Mouse (Mus musculus): ENCODE data around the gene Snx32. TPM values are rescaled to one million over a fixed set of nuclear protein-coding genes. Genes with fewer than 3 reads are reported as not detected.
A peak's percentile ranks its signal among the peaks of the same experiment; 100 is the strongest.

Gene Snx32
- 150 and 162 TPM in 2 replicates for polyA plus RNA-seq (2012; rRNA removed)

DNA sequence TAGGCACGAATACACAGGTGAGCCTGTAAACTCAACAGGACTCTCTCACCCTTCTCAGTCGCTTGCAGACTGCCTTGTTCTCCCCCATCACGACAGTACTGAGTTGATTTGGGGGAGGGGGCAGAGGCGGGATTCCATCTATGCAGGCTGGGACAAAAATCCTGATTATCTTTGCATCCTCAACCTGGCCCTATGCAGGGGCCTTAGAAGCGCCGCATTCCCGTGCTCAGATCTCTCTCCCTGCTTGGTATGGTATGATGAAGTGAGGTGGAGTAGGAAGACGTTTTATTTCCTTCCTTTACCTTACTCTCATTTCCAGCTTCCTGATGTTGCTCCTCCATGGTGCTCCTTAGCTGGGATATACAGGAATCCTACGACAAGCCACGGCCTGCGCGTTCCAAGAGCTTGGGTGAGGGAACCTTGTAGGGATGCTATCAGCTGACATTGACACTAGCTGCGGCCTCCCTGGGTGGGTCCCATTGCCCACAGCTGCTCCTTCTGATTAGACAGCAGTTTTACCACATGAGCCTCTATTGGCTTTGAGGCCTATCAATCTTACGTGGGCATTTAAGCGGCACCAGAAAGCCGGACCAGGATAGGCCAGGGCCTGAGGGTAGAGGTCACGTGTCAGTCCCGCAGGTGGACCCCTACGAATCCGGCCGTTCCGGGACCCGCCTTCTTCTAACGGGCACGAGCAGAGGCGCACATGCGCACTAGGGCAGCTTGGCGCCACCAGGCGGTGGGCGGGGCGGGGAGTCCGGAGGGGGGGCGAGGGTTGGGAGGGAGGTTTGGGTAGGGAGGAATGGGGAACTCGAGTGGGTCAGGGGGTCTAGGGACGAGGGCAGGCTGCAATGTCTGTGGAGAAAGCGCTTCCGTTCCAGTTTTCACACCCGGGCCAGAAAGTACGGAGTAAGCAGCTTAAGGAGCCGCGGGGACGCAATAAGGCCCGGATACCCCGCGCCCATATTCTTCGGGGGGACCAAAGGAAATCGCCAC lies at the start of gene Snx32:
Gene Snx32, minus strand, starts transcription at position 508 of the 996 bp plus-strand sequence.
- Histone ChIP-seq H3K27ac (ENCODE audit: insufficient read depth, low read length) (peak within 1 kb of the TSS; percentile 26), H3K4me3 (ENCODE audit: insufficient read depth, low read length) (peak within 1 kb of the TSS; percentile 47), H3K4me1 (ENCODE audit: control insufficient read depth, insufficient read depth, low read length) (0 out of 2 replicates have a peak, but pooled peaks cover 2% of the 10 kb centered on the region)
- peak; percentile 84 for TF ChIP-seq POLR2A (IDR thresholded peaks at IDR 0.05; ENCODE audit: extremely low read depth, insufficient read depth, low read length)
- TF ChIP-seq CTCF (IDR thresholded peaks at IDR 0.05; ENCODE audit: extremely low read depth, insufficient read depth, low read length), result no peak

GRCm38 (mm10) chr19:5559631-5560456 lies 49.5 kb upstream of the Snx32 start:
- H3K4me3 ChIP-seq (ENCODE audit: insufficient read depth, low read length), result peak overlapping the region; percentile 4; the same call in 1 of the 2 replicates
- no peak overlapping the region for H3K27ac ChIP-seq (ENCODE audit: insufficient read depth, low read length)
- TF ChIP-seq CTCF (IDR thresholded peaks at IDR 0.05; ENCODE audit: extremely low read depth, insufficient read depth, low read length) (no peak), POLR2A (IDR thresholded peaks at IDR 0.05; ENCODE audit: extremely low read depth, insufficient read depth, low read length) (no peak)
- no peaks in the 10 kb centered on the region for H3K4me1 ChIP-seq (ENCODE audit: control insufficient read depth, insufficient read depth, low read length)

GRCm38 (mm10) chr19:5559229-5559628 lies 48.9 kb upstream of the Snx32 start:
- Histone ChIP-seq H3K27ac (ENCODE audit: insufficient read depth, low read length) (no peak overlapping the region), H3K4me3 (ENCODE audit: insufficient read depth, low read length) (no peak overlapping the region), H3K4me1 (ENCODE audit: control insufficient read depth, insufficient read depth, low read length) (no peaks in the 10 kb centered on the region)
- no peak for TF ChIP-seq POLR2A (IDR thresholded peaks at IDR 0.05; ENCODE audit: extremely low read depth, insufficient read depth, low read length)

DNA sequence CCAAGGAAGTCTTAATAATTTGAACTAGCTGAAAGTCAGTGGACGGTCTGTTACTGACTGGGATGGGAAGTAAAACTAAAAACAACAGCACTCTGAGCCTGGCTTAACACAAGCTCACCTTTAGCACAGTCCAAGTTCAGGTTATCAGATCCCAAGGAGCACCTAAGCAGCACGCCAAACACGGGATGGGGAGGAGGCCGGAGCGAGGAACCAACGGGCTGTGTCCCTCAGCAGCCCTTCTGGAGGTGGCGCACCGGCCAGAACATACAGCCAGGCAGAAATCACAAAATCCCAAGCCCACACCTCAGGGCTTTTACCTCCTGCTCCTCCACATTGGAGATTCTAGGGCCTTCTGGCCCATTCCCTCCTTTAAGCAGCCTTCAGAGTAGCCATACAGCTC lies 48.4 kb upstream of the Snx32 start:
- no peaks in the 10 kb centered on the region for H3K4me1 ChIP-seq (ENCODE audit: control insufficient read depth, insufficient read depth, low read length)
- no peak for TF ChIP-seq CTCF (IDR thresholded peaks at IDR 0.05; ENCODE audit: extremely low read depth, insufficient read depth, low read length)
- TF ChIP-seq POLR2A (IDR thresholded peaks at IDR 0.05; ENCODE audit: extremely low read depth, insufficient read depth, low read length), result no peak
- no peak overlapping the region for H3K27ac ChIP-seq (ENCODE audit: insufficient read depth, low read length)
- H3K4me3 ChIP-seq (ENCODE audit: insufficient read depth, low read length), result no peak overlapping the region

- no peak overlapping the region for H3K27ac ChIP-seq (ENCODE audit: insufficient read depth, low read length)
- H3K4me1 ChIP-seq (ENCODE audit: control insufficient read depth, insufficient read depth, low read length), result no peaks in the 10 kb centered on the region
- TF ChIP-seq CTCF (IDR thresholded peaks at IDR 0.05; ENCODE audit: extremely low read depth, insufficient read depth, low read length), result no peak
- no peak for TF ChIP-seq POLR2A (IDR thresholded peaks at IDR 0.05; ENCODE audit: extremely low read depth, insufficient read depth, low read length)
- H3K4me3 ChIP-seq (ENCODE audit: insufficient read depth, low read length), result no peak overlapping the region
Observed at GRCm38 (mm10) chr19:5558169-5558568, 47.8 kb upstream of the Snx32 start.

- Histone ChIP-seq H3K4me3 (ENCODE audit: insufficient read depth, low read length) (no peak overlapping the region), H3K4me1 (ENCODE audit: control insufficient read depth, insufficient read depth, low read length) (no peaks in the 10 kb centered on the region), H3K27ac (ENCODE audit: insufficient read depth, low read length) (no peak overlapping the region)
- no peak for TF ChIP-seq CTCF (IDR thresholded peaks at IDR 0.05; ENCODE audit: extremely low read depth, insufficient read depth, low read length)
- no peak for TF ChIP-seq POLR2A (IDR thresholded peaks at IDR 0.05; ENCODE audit: extremely low read depth, insufficient read depth, low read length)
Observed at GRCm38 (mm10) chr19:5554212-5554611, 43.9 kb upstream of the Snx32 start.

DNA sequence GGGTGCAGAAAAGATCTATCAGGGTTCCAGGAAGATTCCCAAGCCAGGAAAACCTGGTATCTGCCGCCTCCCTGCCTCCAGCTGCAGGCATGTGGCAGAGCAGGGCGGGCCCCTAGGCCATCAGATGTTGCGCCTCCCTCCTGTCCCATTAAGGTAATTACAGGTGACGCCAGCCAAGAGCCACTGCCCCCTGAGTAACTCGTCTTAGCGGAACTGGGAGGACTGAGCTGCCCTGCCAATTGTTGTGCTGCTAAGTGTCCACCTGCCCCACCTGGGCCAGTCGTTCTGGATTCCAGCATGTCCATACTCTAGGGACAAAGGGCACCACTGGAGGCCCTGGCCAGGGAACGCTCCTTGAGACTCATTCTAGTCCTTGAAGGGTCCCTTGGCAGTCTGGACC lies 43.5 kb upstream of the Snx32 start:
- no peak for TF ChIP-seq POLR2A (IDR thresholded peaks at IDR 0.05; ENCODE audit: extremely low read depth, insufficient read depth, low read length)
- TF ChIP-seq CTCF (IDR thresholded peaks at IDR 0.05; ENCODE audit: extremely low read depth, insufficient read depth, low read length), result no peak
- Histone ChIP-seq H3K27ac (ENCODE audit: insufficient read depth, low read length) (no peak overlapping the region), H3K4me1 (ENCODE audit: control insufficient read depth, insufficient read depth, low read length) (no peaks in the 10 kb centered on the region), H3K4me3 (ENCODE audit: insufficient read depth, low read length) (no peak overlapping the region)

DNA sequence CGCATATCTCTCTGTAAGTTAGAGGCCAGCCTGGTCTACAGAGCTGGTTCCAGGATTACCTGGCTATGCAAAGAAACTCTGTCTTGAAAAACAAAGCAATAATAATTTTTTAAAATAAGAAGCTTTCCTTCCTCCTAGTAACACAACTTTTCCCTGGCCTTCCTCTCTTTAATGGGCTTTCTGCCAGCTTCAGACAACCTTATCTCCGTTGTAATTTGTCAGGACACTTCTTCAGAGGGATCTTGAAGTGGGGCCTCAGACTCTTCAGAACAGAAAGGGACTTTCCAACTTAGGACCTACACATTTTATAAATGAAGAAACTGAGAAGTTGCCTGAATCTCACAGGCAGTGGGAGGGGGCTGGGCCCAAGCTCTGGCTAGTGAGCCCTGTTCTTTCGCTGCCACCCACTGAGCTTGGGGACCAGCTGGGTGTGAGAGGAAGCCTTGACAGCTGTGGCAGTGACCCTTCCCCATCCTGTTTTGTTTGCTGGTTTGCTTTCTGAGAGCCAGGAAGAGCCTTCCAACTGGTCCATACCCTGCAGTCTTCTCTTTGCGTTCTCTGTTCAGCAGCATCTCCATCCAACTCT lies 37.2 kb upstream of the Snx32 start:
- Histone ChIP-seq H3K27ac (ENCODE audit: insufficient read depth, low read length) (no peak overlapping the region), H3K4me3 (ENCODE audit: insufficient read depth, low read length) (no peak overlapping the region), H3K4me1 (ENCODE audit: control insufficient read depth, insufficient read depth, low read length) (no peaks in the 10 kb centered on the region)
- TF ChIP-seq POLR2A (IDR thresholded peaks at IDR 0.05; ENCODE audit: extremely low read depth, insufficient read depth, low read length) (no peak), CTCF (IDR thresholded peaks at IDR 0.05; ENCODE audit: extremely low read depth, insufficient read depth, low read length) (no peak)

GRCm38 (mm10) chr19:5544031-5544430 lies 33.7 kb upstream of the Snx32 start:
- TF ChIP-seq CTCF (IDR thresholded peaks at IDR 0.05; ENCODE audit: extremely low read depth, insufficient read depth, low read length) (no peak), POLR2A (IDR thresholded peaks at IDR 0.05; ENCODE audit: extremely low read depth, insufficient read depth, low read length) (no peak)
- Histone ChIP-seq H3K4me3 (ENCODE audit: insufficient read depth, low read length) (no peak overlapping the region), H3K4me1 (ENCODE audit: control insufficient read depth, insufficient read depth, low read length) (no peaks in the 10 kb centered on the region), H3K27ac (ENCODE audit: insufficient read depth, low read length) (no peak overlapping the region)

All from cortical plate, adult 2 months (tissue).